Mouse (Mus musculus): ENCODE data around the gene Mrps34. TPM values are rescaled to one million over a fixed set of nuclear protein-coding genes. Genes with fewer than 3 reads are reported as not detected.
A peak's percentile ranks its signal among the peaks of the same experiment; 100 is the strongest.

Mrps34 gene
- polyA plus RNA-seq (2016; fragmentation: Nextera tagmentation; extraction: Ambion mirVana), result 89.5 and 94.8 TPM in 2 replicates

GRCm38 (mm10) chr17:24894995-24895547 lies at the start of gene Mrps34, which contains the start of gene Eme2:
Gene Mrps34, plus strand, starts transcription at chr17:24895116.
Gene Eme2, minus strand, starts transcription at chr17:24895087.
- Histone ChIP-seq H3K9ac (replicated peaks) (peak within 1 kb of the TSS; percentile 90), H3K4me1 (replicated peaks) (peaks cover 40% of the 10 kb centered on the region), H3K9me3 (no peaks in the 10 kb centered on the region), H3K4me3 (replicated peaks) (peak within 1 kb of the TSS; percentile 92), H3K27me3 (no peaks in the 10 kb centered on the region), H3K27ac (peak within 1 kb of the TSS; percentile 82), H3K36me3 (peaks cover 69% of the 10 kb centered on the region), H3K4me2 (peak within 1 kb of the TSS; percentile 92)
- under 1% methylated on average over 62 of the region's 62 CpGs for WGBS
- ATAC-seq (ENCODE audit: insufficient number of reproducible peaks, insufficient read depth, low FRiP score, low TSS enrichment, low read depth), result 0 out of 2 replicates have a peak, but pooled peaks have one; percentile 6

- ATAC-seq (ENCODE audit: insufficient number of reproducible peaks, insufficient read depth, low FRiP score, low TSS enrichment, low read depth), result no peak
- no peak overlapping the region for H3K4me3 ChIP-seq (replicated peaks)
- H3K27ac ChIP-seq, result no peak overlapping the region
- H3K36me3 ChIP-seq, result no peaks in the 10 kb centered on the region
- peaks cover 22% of the 10 kb centered on the region for H3K4me1 ChIP-seq (replicated peaks)
- WGBS, result 89% methylated on average over 1 of the region's 1 CpGs
- peaks cover 29% of the 10 kb centered on the region for H3K27me3 ChIP-seq
- H3K9me3 ChIP-seq, result no peaks in the 10 kb centered on the region
- no peak overlapping the region for H3K4me2 ChIP-seq
- H3K9ac ChIP-seq (replicated peaks), result no peak overlapping the region
Measured at GRCm38 (mm10) chr17:24847386-24847785, 47.5 kb upstream of the Mrps34 start.

GRCm38 (mm10) chr17:24848600-24849031 lies 46.3 kb upstream of the Mrps34 start:
- ATAC-seq (ENCODE audit: insufficient number of reproducible peaks, insufficient read depth, low FRiP score, low TSS enrichment, low read depth), result no peak
- H3K4me1 ChIP-seq (replicated peaks), result peaks cover 22% of the 10 kb centered on the region
- peak overlapping the region; percentile 69; the same call in 1 of the 2 replicates for H3K4me3 ChIP-seq (replicated peaks)
- peaks cover 27% of the 10 kb centered on the region for H3K27me3 ChIP-seq
- H3K9me3 ChIP-seq, result no peaks in the 10 kb centered on the region
- peak overlapping the region; percentile 89 for H3K4me2 ChIP-seq
- H3K36me3 ChIP-seq, result peaks cover 9% of the 10 kb centered on the region
- no peak overlapping the region for H3K27ac ChIP-seq
- H3K9ac ChIP-seq (replicated peaks), result 0 out of 2 replicates have a peak overlapping the region, but pooled peaks have one; percentile 27

GRCm38 (mm10) chr17:24849733-24850064 lies 45.2 kb upstream of the Mrps34 start:
- H3K9me3 ChIP-seq, result no peaks in the 10 kb centered on the region
- peaks cover 22% of the 10 kb centered on the region for H3K4me1 ChIP-seq (replicated peaks)
- under 1% methylated on average over 21 of the region's 21 CpGs for WGBS
- peak overlapping the region; percentile 89 for H3K4me2 ChIP-seq
- peaks cover 20% of the 10 kb centered on the region for H3K27me3 ChIP-seq
- H3K4me3 ChIP-seq (replicated peaks), result peak overlapping the region; percentile 69
- ATAC-seq (ENCODE audit: insufficient number of reproducible peaks, insufficient read depth, low FRiP score, low TSS enrichment, low read depth), result no peak; the same call in 1 of the 2 replicates
- H3K36me3 ChIP-seq, result peaks cover 13% of the 10 kb centered on the region
- peak overlapping the region; percentile 74 for H3K9ac ChIP-seq (replicated peaks)
- H3K27ac ChIP-seq, result peak overlapping the region; percentile 94

- Histone ChIP-seq H3K9me3 (no peaks in the 10 kb centered on the region), H3K9ac (replicated peaks) (peak within 1 kb of the TSS; percentile 74), H3K27ac (peak within 1 kb of the TSS; percentile 94), H3K4me3 (replicated peaks) (peak within 1 kb of the TSS; percentile 69), H3K27me3 (peaks cover 15% of the 10 kb centered on the region), H3K4me1 (replicated peaks) (peaks cover 22% of the 10 kb centered on the region), H3K4me2 (peak within 1 kb of the TSS; percentile 89), H3K36me3 (peaks cover 14% of the 10 kb centered on the region)
- under 1% methylated on average over 58 of the region's 58 CpGs for WGBS
- peak; percentile 100 for ATAC-seq (ENCODE audit: insufficient number of reproducible peaks, insufficient read depth, low FRiP score, low TSS enrichment, low read depth)
Measured at GRCm38 (mm10) chr17:24850065-24850772, 44.7 kb upstream of the Mrps34 start, which contains the start of gene Fahd1. Gene Fahd1, minus strand, starts transcription at chr17:24850364.

- Histone ChIP-seq H3K36me3 (peaks cover 19% of the 10 kb centered on the region), H3K4me1 (replicated peaks) (peaks cover 22% of the 10 kb centered on the region), H3K4me2 (peak overlapping the region; percentile 89), H3K27ac (no peak overlapping the region), H3K27me3 (peaks cover 13% of the 10 kb centered on the region), H3K4me3 (replicated peaks) (peak overlapping the region; percentile 69), H3K9me3 (no peaks in the 10 kb centered on the region), H3K9ac (replicated peaks) (peak overlapping the region; percentile 74)
- WGBS, result 3% methylated on average over 20 of the region's 20 CpGs
- no peak for ATAC-seq (ENCODE audit: insufficient number of reproducible peaks, insufficient read depth, low FRiP score, low TSS enrichment, low read depth)
Measured at GRCm38 (mm10) chr17:24850773-24851127, 44.2 kb upstream of the Mrps34 start.

- Histone ChIP-seq H3K4me3 (replicated peaks) (peak overlapping the region; percentile 69), H3K27me3 (peaks cover 13% of the 10 kb centered on the region), H3K4me2 (peak overlapping the region; percentile 89), H3K9me3 (no peaks in the 10 kb centered on the region), H3K36me3 (peaks cover 27% of the 10 kb centered on the region), H3K27ac (no peak overlapping the region), H3K9ac (replicated peaks) (no peak overlapping the region), H3K4me1 (replicated peaks) (peaks cover 22% of the 10 kb centered on the region)
- WGBS, result 81% methylated on average over 10 of the region's 10 CpGs
- no peak for ATAC-seq (ENCODE audit: insufficient number of reproducible peaks, insufficient read depth, low FRiP score, low TSS enrichment, low read depth)
Measured at GRCm38 (mm10) chr17:24851381-24852125, 43.4 kb upstream of the Mrps34 start.

- 81% methylated on average over 3 of the region's 3 CpGs for WGBS
- H3K36me3 ChIP-seq, result peaks cover 53% of the 10 kb centered on the region
- peaks cover 7% of the 10 kb centered on the region for H3K4me1 ChIP-seq (replicated peaks)
- no peak overlapping the region for H3K4me2 ChIP-seq
- no peaks in the 10 kb centered on the region for H3K9me3 ChIP-seq
- H3K27me3 ChIP-seq, result peaks cover 9% of the 10 kb centered on the region
- no peak overlapping the region for H3K4me3 ChIP-seq (replicated peaks)
- no peak overlapping the region for H3K27ac ChIP-seq
- ATAC-seq (ENCODE audit: insufficient number of reproducible peaks, insufficient read depth, low FRiP score, low TSS enrichment, low read depth), result no peak
- H3K9ac ChIP-seq (replicated peaks), result no peak overlapping the region
Measured at GRCm38 (mm10) chr17:24855838-24856464, 39.0 kb upstream of the Mrps34 start.

GRCm38 (mm10) chr17:24856589-24856988 lies 38.3 kb upstream of the Mrps34 start:
- Histone ChIP-seq H3K4me1 (replicated peaks) (peaks cover under 1% of the 10 kb centered on the region; the same call in 1 of the 2 replicates), H3K9ac (replicated peaks) (no peak overlapping the region), H3K4me3 (replicated peaks) (no peak overlapping the region), H3K27me3 (peaks cover 3% of the 10 kb centered on the region), H3K4me2 (no peak overlapping the region), H3K9me3 (no peaks in the 10 kb centered on the region), H3K27ac (no peak overlapping the region), H3K36me3 (peaks cover 60% of the 10 kb centered on the region)
- WGBS, result 88% methylated on average over 13 of the region's 13 CpGs
- no peak for ATAC-seq (ENCODE audit: insufficient number of reproducible peaks, insufficient read depth, low FRiP score, low TSS enrichment, low read depth)

- Histone ChIP-seq H3K4me3 (replicated peaks) (no peak overlapping the region), H3K9me3 (no peaks in the 10 kb centered on the region), H3K4me1 (replicated peaks) (no peaks in the 10 kb centered on the region), H3K9ac (replicated peaks) (no peak overlapping the region), H3K4me2 (no peak overlapping the region), H3K36me3 (peaks cover 67% of the 10 kb centered on the region), H3K27me3 (no peaks in the 10 kb centered on the region), H3K27ac (no peak overlapping the region)
- WGBS, result 82% methylated on average over 8 of the region's 8 CpGs
- no peak for ATAC-seq (ENCODE audit: insufficient number of reproducible peaks, insufficient read depth, low FRiP score, low TSS enrichment, low read depth)
Measured at GRCm38 (mm10) chr17:24857831-24858470, 37.0 kb upstream of the Mrps34 start.
